Mouse (Mus musculus) naive thymus-derived CD4-positive, alpha-beta T cell, adult 2 months (primary cell): Measurements from ENCODE around the gene Ear6.

Experiments
- DNase-seq: peaks from one replicate; pipeline ENCODE4 v3.0.0-alpha.2; 2011; ENCODE audit warnings: low read depth

Gene Ear6

DNA sequence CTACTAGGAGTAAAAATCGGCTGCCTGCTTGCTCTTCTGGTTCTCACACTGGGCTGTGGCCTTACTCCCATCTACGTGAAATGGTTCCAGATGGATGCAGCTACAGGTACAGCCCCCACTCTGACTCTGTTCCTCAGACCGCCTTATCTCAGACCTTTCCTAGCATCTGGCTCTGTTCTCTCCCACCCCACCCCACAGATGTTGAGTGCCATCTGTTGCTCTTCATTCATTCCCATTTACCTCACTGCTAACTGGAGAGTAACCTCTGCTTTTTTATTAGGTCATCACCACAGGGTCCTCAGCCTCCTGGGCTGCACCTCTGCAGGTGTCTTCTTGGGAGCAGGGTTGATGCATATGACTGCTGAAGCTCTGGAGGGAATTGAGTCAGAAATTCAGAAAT lies 40.3 kb downstream of the Ear6 start:
- DNase-seq = no peak

DNA sequence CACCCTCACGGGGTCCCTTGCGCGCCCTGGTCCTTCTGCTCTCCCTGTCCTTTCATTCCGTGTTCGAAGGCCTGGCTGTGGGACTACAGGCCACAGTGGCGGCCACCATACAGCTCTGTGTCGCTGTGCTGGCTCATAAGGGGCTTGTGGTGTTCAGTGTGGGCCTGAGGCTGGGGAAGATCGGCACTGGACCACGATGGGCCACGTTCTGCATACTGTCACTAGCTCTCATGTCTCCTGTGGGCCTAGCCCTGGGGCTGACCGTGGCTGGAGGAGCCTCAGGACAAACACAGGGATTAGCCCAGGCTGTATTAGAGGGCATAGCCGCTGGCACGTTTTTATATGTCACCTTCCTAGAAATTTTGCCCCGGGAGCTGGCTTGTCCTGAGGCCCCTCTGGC lies 41.6 kb downstream of the Ear6 start:
- DNase-seq = no peak

DNA sequence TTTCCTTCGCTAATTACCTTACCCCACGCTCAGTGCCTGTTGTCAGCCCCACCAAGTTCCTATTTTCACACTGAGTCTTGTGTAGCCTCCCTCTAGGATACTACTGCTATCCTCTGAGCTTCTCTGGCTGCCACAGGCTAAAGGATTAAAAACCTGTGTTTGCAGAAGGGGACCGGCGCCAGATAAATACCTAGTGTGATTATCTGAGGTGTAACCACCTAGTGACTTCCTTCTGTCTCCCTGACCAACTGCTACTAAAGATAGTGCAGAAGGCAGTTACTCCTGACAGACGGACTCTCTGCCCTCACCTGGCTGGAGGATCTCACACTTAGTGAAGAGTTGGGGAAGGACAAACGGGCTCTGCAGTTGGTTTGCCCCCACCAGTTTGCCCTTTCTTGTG lies 42.5 kb downstream of the Ear6 start:
- DNase-seq = no peak

DNA sequence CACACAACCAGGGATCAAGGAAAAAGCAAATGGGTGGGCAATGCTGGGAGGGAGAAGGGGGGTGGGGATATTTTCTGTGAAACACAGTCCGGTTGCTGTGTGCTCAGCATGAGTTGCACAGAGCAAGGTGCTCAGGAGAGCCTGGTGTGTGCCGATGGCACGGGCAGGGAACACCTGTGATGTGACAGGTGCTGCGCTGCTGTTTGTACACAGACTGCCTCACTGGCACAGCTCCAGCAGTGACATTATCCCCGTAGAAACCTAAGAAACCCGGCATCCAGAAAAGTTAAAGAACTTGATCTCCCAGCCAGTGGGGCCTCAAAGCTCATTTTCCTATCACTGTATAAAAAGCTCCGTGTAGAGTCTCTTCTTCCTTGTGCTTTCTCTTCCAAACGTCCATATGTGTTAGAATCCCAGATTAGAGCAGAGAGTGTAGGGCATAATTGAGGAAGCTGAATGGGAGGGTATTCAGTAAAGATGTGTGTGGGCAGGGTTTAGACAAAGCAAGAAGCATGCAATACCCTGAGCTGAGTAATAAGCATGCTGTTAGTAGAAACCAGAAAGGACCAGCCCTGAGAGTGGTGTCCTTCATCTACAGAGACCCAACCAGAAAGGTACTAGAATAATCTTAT lies 43.2 kb downstream of the Ear6 start:
- DNase-seq = no peak

DNA sequence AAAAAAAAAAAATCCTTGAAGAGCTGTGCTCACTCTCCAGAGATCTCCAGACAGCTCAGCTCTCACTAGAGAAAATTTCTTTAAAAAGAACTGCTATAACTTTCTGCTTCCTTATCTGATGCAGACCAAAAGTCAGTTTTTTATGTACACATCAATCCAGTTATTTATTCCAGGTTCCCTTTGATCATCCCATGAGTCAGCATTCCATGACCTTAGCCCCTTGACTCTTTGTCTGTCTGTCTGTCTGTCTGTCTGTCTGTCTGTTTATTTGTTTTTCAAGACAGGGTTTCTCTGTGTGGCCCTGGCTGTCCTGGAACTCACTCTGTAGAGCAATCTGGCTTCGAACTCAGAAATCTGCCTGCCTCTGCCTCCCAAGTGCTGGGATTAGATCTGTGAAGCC lies 45.9 kb downstream of the Ear6 start:
- DNase-seq = no peak

DNA sequence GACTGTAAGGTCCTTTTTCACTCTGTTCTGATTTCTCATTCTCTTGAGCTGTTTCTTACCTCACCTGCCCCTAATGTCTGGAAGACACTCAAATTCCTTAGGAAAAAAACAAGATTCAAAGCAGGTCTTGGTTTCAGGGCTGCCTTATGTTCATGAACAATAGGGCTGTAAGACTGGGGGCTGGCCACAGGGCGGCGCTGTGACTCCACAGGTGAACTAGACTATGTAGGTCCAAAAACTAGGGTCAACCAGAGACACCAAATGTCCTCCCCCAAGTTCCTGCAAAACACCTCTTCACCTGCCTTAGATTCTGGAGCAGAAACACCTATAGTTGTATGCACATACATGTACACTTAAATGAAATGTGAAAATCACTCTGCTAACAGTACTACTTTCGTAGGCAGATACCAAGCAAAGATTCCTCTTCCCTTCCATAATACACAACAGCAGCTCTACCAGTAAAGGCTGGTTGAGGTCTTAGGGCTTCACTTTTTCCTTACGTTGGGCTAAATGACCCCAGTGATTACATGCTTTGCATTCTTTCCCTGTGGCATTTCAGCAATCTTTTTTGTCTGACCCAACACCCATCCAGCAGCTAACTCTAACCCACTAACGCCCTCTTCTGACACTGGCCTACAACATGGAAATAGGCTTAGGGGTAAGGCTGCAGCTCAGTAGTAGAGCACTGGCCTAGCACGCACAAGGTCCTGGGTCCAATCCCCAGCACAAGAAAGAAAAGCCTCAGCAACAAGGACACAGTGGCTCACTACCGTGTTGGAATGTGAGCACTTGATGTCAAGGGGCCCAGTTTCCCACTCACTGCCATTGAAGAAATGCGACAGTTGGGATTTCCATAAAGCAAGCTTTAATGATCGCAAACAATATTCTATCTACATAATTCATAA lies 49.6 kb downstream of the Ear6 start:
- peak; percentile 85 for DNase-seq

DNA sequence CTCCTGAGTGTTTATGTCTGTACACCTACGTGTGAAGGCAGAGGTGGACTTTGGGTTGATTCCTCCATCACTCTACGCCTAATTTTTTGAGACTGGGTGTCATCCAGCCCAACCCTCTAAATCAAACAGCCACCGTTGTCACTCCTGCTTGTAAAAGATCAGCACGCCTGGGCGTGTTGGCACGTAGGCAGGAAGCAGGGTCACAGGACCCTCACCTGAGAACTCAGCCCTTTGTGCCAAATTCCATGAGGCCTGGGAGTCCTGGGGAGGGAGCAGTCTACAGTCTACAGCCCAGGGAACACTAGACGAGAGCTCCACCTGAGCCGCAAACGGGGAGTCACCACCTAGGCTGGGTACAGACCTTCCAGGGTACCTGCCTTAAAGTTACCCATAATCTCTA lies 50.3 kb downstream of the Ear6 start:
- no peak for DNase-seq
